Mouse (Mus musculus): ENCODE data around the gene Arsg. TPM values are rescaled to one million over a fixed set of nuclear protein-coding genes. Genes with fewer than 3 reads are reported as not detected.

Arsg gene
- total RNA-seq, 2 experiments from 2014 or later, result 9.6 to 11.1 TPM

DNA sequence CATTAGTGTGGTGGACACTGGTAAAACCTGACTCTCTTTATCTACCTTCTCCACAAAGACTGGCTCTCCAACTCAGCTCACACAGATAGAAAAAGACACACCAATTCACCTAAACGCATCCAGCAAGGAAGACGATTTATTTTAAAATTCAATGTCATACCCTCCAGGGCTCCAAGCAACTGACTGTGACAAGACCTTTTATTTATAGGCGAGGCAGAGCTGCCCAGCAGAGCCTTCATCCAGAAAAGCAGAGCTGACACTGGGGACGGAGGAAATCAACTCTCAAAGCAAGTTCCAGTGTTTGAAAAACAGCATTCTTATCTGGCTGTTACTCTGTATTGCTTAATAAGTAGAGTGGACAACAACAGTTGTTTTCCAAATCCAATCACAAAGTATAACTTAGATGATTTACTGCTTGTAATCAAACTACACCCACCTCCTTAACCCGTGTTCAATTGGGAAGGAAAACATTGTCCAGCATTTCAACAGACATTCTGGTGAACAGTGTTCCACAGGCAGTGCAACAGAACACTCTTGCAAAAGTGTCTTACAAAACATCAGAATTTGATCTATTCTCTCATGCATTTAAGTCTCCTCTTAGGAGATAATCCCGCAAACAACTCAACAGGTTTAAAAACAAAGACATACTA is 135.9 kb downstream of the Arsg start:
- DNase-seq (ENCODE audit: low spot score in 2 of 2), result no peak
- intact Hi-C loops (cut with DNase I), result no loop called here

DNA sequence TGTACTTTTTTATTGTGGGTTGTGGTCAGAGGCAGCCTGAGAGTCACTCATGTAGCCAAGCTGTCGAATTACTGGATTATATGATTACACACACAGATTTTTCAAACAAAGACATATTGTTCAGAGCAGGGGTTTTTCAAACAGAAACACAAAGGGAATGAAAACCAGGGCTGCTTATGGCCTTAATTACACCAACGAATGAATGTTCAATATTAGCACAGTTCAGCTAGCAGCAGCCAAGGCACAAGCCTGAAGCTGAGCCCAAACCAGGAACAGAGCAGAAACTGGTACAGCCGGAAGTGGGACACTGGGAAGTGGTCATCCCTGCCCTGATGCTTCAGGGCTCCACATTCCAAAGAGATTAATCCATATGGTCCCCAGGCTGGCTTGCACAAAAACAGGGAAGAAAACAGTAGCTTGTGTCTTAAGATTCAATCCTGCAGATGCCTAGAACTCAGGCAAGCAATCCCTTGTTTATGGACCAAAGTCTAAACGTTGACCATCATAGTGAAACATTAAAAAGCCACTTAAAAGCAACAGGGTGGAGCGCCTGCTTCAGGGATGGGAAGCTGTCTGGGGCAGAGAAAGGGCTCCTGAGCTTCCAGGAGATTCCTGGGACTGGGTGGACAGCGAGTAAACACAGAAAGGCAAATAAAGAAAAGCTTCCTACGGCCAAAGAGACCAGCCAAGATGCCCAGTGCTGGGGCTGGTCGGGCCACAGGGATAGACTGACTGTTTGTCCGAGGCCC is 137.0 kb downstream of the Arsg start:
- intact Hi-C loops (cut with DNase I), result loop anchor here (10.0 kb wide), 1 partner anchor 365 kb away; no protein-coding TSS in a partner anchor
- no peak for DNase-seq (ENCODE audit: low spot score in 2 of 2)

DNA sequence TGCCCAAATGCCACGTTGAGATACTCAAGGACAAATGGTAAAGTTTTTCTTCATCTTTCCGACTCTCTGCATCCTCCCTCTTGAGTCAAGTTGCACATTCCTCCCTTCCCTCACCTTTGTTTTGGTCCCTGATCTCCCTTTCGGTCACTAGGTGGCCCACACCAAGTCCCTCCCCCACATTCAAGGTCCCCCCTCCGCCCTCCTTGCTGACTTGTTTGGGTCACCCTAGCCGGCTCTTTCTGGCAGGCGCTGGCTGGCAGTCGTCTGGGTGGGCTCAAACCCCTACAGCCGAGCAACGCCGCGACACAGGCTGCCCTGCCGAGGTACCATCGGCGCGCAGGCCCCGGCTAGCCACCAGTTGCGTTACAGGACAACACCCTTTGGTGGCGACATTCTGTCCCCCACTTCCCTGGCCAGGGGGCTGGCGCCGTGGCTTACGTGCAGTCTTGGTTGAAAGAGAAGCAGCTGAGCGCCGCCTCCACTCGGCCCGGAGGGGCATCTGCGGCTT is 137.7 kb downstream of the Arsg start:
- intact Hi-C loops (cut with DNase I), result loop anchor here (1.0 to 10.0 kb wide), 2 partner anchors 39 to 366 kb away; no protein-coding TSS in a partner anchor

GRCm38 (mm10) chr11:109611303-109612149 is 138.4 kb downstream of the Arsg start, which contains the start of gene Wipi1:
Gene Wipi1 (minus strand): TSS chr11:109611967.
- peak; percentile 96 to 99 for DNase-seq (ENCODE audit: low spot score in 2 of 2)
- intact Hi-C loops (cut with DNase I), result loop anchor here (1.0 to 10.0 kb wide), 2 partner anchors 39 to 367 kb away; no protein-coding TSS in a partner anchor

More for the DNA sequence above, 137.7 kb downstream of the Arsg start:
- DNase-seq (ENCODE audit: low spot score in 2 of 2), result no peak

DNA sequence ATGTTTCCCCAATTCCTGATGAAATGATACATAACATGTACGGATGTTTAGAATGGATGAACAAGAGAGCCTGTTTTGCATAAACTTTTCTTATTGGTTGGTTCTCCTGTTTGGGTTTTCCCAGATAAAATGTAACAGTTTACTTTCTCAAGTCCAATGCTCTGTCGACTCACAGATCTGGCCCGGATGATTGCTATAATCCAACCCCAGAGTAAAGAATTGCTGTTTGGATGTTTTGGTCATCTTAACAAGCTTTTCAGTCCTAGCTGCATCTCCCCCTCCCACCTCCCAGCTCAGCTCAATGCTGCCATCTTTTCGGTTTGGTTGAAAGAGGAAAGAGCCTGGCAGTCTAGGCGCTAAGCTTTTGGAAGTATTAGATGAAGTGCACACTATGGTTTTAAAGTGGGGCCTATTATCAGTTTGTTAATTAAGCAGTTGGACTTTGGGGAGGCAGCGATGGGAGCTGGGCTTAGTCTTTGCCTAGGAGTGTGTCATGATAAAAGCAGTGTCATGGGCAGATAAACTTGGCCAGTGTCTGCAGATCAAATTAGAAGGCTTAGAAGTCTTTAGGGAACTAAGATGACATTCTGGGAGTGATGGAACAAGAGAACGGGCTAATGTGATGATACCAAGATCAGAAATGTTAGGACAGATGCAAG is 139.8 kb downstream of the Arsg start:
- intact Hi-C loops (cut with DNase I), result loop anchor here (10.0 kb wide), 1 partner anchor 368 kb away; no protein-coding TSS in a partner anchor
- DNase-seq (ENCODE audit: low spot score in 2 of 2), result no peak

DNA sequence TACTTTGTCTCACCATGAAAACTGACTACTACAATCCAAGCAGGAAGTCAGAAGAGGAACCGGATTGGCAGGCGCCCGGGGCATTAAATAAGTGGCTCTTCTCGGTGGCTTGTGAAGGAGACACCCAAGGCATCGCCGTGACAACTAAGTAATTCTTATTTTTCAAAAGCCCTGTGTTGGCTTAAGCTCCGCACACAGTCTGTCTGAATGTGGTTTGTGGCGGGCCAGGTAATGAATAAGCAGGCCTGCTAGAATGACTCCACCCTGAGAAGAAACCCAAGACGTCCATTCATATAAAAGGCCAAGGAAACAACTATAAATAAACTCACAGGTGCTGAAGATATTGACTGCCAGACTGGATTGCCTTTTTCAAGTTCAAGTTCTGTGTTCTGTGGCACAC is 142.1 kb downstream of the Arsg start:
- DNase-seq (ENCODE audit: low spot score in 2 of 2), result no peak
- intact Hi-C loops (cut with DNase I), result loop anchor here (5.0 to 10.0 kb wide), 2 partner anchors 303 to 370 kb away; no protein-coding TSS in a partner anchor

- intact Hi-C loops (cut with DNase I), result loop anchor here (5.0 to 10.0 kb wide), 2 partner anchors 304 to 372 kb away; no protein-coding TSS in a partner anchor
Observed at GRCm38 (mm10) chr11:109616352-109616751, 143.2 kb downstream of the Arsg start.

DNA sequence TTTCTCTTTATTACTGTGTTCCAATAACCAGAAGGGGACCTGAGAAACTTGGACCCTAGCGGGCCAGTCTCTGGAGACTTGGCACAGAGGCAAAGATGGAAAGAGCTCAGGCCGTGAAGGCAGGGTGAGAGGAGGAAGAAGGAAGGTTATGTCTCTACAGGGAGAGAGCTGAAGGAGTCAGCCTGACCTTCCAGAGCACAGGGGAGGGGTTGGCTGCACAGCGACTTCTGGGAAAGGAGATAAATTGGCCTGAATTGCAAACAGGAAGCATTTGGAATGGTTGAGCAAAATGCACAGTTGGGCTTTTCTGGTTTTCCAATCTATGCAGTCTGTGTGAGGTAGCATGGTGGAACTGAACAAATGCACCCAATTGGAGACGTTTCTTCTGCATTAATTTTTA is 143.6 kb downstream of the Arsg start:
- intact Hi-C loops (cut with DNase I), result loop anchor here (5.0 to 10.0 kb wide), 2 partner anchors 304 to 372 kb away; no protein-coding TSS in a partner anchor
- DNase-seq (ENCODE audit: low spot score in 2 of 2), result no peak

More at GRCm38 (mm10) chr11:109616352-109616751, 143.2 kb downstream of the Arsg start:
- DNase-seq (ENCODE audit: low spot score in 2 of 2), result no peak

DNA sequence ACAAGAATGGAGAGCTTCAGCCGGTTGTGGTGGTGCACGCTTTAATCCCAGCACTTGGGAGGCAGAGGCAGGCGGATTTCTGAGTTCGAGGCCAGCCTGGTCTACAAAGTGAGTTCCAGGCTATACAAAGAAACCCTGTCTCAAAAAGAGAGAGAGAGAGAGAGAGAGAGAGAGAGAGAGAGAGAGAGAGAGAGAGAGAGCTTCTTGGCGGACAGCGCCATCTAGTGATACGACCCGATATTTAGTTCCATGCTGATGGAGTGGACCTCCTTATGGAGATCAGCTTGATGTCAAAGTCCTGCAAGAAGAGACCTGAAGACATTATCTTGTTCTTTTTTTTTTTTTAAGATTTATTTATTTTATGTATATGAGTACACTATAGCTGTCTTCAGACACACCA is 145.9 kb downstream of the Arsg start:
- peak; percentile 46 to 49 for DNase-seq (ENCODE audit: low spot score in 2 of 2)
- intact Hi-C loops (cut with DNase I), result loop anchor here (5.0 to 10.0 kb wide), 2 partner anchors 307 to 374 kb away; no protein-coding TSS in a partner anchor

DNA sequence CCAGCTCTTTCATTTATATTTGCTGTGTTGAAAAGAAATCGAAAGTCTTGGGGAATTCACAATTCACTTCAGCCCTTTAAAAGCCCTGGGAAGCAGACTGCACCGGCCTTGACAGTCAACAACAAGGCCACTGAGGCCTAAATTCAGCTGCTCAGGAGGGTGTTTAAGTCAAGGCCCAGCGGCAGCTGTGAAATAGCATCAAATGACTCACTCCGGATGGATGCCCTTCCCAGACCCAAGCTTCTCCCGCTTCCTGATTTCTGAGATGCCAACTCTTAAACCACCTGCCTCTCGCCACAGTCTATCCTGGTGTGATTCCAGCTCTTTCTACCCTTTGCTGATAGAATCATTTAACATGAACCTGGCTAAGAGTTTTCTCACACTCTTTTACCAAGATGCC is 147.2 kb downstream of the Arsg start:
- intact Hi-C loops (cut with DNase I), result loop anchor here (2.0 kb wide), 1 partner anchor 240 kb away; no protein-coding TSS in a partner anchor
- DNase-seq (ENCODE audit: low spot score in 2 of 2), result no peak

DNA sequence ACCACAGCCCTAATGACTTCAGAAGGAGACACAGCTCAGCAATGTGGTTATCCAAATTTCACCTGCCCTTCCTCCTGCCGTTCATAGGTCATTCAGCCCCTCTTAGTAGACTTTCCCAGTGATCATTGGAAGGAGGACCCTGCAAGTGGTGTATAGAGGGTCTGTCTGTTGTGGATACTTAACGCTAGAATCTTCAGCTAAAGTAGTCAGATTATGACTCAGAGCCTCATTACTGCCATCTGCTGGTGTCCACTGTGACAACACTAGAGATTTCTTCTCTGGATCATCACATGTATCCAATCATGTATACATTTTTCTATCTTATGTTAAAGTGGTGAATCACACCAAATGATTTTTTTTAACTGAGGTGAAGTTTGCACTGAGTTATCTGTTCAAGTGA is 148.0 kb downstream of the Arsg start:
- intact Hi-C loops (cut with DNase I), result loop anchor here (2.0 kb wide), 1 partner anchor 240 kb away; no protein-coding TSS in a partner anchor
- peak; percentile 47 to 75 for DNase-seq (ENCODE audit: low spot score in 2 of 2)

- intact Hi-C loops (cut with DNase I), result no loop called here
- peak; percentile 16 to 52 for DNase-seq (ENCODE audit: low spot score in 2 of 2)
Observed at GRCm38 (mm10) chr11:109622518-109623037, 149.4 kb downstream of the Arsg start.

Small RNAs within 50 kb of the gene (microRNA-seq; reads per million reads assigned to microRNA genes)
- 0 reads per million in 2 experiments for gene Gm25540

Other genes with a start within 250 kb of the Arsg start
- gene Rgs9, start 175.2 kb upstream of the Arsg start, total RNA-seq (2021), result 10 to 100 TPM; 16.0 to 86.9 TPM
- 10 to 100 TPM; 41.9 to 47.7 TPM for gene Gna13, start 110.5 kb upstream of the Arsg start, total RNA-seq (2021)
- gene 9930022D16Rik, start 59.5 kb upstream of the Arsg start, total RNA-seq (2021), result not detected
- gene Amz2, start 47.4 kb upstream of the Arsg start, total RNA-seq (2021), result 10 to 100 TPM; 48.3 to 55.4 TPM
- gene Slc16a6, start 224 bp downstream of the Arsg start, total RNA-seq (2021), result 10 to 100 TPM in 1 of 2 experiments, 1 to 10 TPM in 1; 8.7 to 17.3 TPM
- gene Wipi1, start 138.6 kb downstream of the Arsg start, total RNA-seq (2021), result 10 to 100 TPM; 21.3 TPM
- 100 to 1,000 TPM; 561 to 584 TPM for gene Prkar1a, start 176.0 kb downstream of the Arsg start, total RNA-seq (2021)
- 10 to 100 TPM; 13.8 to 15.8 TPM for gene Fam20a, start 248.9 kb downstream of the Arsg start, total RNA-seq (2021)